Mouse (Mus musculus) lung, postnatal 0 days (tissue): ENCODE data around the gene Myo1c.

Experiments
- CTCF ChIP-seq: IDR thresholded peaks from 2 replicates; pipeline ENCODE4 v1.5.1; 2016; ENCODE audit warnings: antibody characterized with exemption, mild to moderate bottlenecking
- EP300 ChIP-seq: IDR thresholded peaks from 2 replicates; pipeline ENCODE4 v1.6.1; 2016; ENCODE audit warnings: antibody characterized with exemption, mild to moderate bottlenecking, control low read depth

- TF ChIP-seq CTCF: no peak
- TF ChIP-seq EP300: no peak
These were observed 35.5 kb upstream of the Myo1c start for GRCm38 (mm10) chr11:75614769-75615168.
